Mouse (Mus musculus) hindbrain, embryonic 11.5 days (tissue): Measurements from ENCODE around the gene Slc4a8. TPM values are rescaled to one million over a fixed set of nuclear protein-coding genes. Genes with fewer than 3 reads are reported as not detected.
"Not testable (repeated sequence)": the region's sequence is repeated elsewhere in the genome, so short reads cannot be mapped to it uniquely, and the experiment has no call there.

Experiments used
- ATAC-seq: fragments of 200-750 bp; cut with Nextera tagmentation; 2 replicates; pipeline ENCODE4 v1.8.0; 2017; ENCODE audit warnings: mild to moderate bottlenecking, moderate TSS enrichment, moderate library complexity; ENCODE audit not compliant: low FRiP score
- DNase-seq: peaks from one replicate; pipeline ENCODE4 v3.0.0-alpha.2; 2015; ENCODE audit warnings: low spot score
- H3K27ac ChIP-seq: fragments of 300-500 bp; sonication (generic); 2 replicates; pipeline ENCODE4 v1.5.1; 2014; ENCODE audit warnings: mild to moderate bottlenecking, low read depth, low read length
- H3K27me3 ChIP-seq: fragments of 300-500 bp; sonication (generic); 2 replicates; pipeline ENCODE4 v1.6.1; 2014; ENCODE audit warnings: mild to moderate bottlenecking, low read length, moderate library complexity, mixed read lengths; ENCODE audit not compliant: control insufficient read depth, insufficient read depth
- H3K36me3 ChIP-seq: fragments of 300-500 bp; sonication (generic); 2 replicates; pipeline ENCODE4 v1.6.1; 2014; ENCODE audit warnings: mild to moderate bottlenecking, low read length, moderate library complexity, mixed read lengths; ENCODE audit not compliant: control insufficient read depth, insufficient read depth
- H3K4me1 ChIP-seq: fragments of 300-500 bp; sonication (generic); replicated peaks from 2 replicates; pipeline ENCODE4 v1.6.1; 2014; ENCODE audit warnings: low read length, mixed read lengths; ENCODE audit not compliant: control insufficient read depth, insufficient read depth
- H3K4me2 ChIP-seq: fragments of 300-500 bp; sonication (generic); replicated peaks from 2 replicates; pipeline ENCODE4 v1.6.1; 2014; ENCODE audit warnings: mild to moderate bottlenecking, low read depth, low read length
- H3K4me3 ChIP-seq: fragments of 300-500 bp; sonication (generic); 2 replicates; pipeline ENCODE4 v1.5.1; 2014; ENCODE audit warnings: low read depth, low read length
- H3K9ac ChIP-seq: fragments of 300-500 bp; sonication (generic); 2 replicates; pipeline ENCODE4 v1.6.1; 2014; ENCODE audit warnings: low read depth, low read length
- H3K9me3 ChIP-seq: fragments of 300-500 bp; sonication (generic); 2 replicates; pipeline ENCODE4 v1.6.1; 2016; ENCODE audit warnings: low read length; ENCODE audit not compliant: control insufficient read depth
- WGBS: fragments of 180-500 bp; shearing (Covaris S2); extraction: QIAGEN DNeasy Blood & Tissue Kit; methylation state at CpG from one replicate; pipeline ENCODE4 v1.1.7; 2014; 5-methylcytosine and 5-hydroxymethylcytosine counted together
- polyA plus RNA-seq: library from polyadenylated mRNA; unstranded; fragments of >200 nt; fragmentation: Nextera tagmentation; extraction: Ambion mirVana; gene quantifications from 2 replicates; pipeline ENCODE4 v1.2.1, GENCODE M21; 2014

The Slc4a8 gene
- polyA plus RNA-seq, 1 experiment from 2014 or later = 6.6 TPM

GRCm38 (mm10) chr15:100821824-100822223 lies 60.3 kb downstream of the Slc4a8 start:
- WGBS = 62% methylated on average over 8 of the region's 8 CpGs
- Histone ChIP-seq H3K9ac (no peak overlapping the region), H3K4me3 (no peak overlapping the region), H3K4me1 (no peaks in the 10 kb centered on the region), H3K36me3 (no peaks in the 10 kb centered on the region), H3K4me2 (no peak overlapping the region), H3K27ac (no peak overlapping the region), H3K9me3 (no peaks in the 10 kb centered on the region), H3K27me3 (peaks cover 2% of the 10 kb centered on the region; the same call in 1 of the 2 replicates)
- ATAC-seq = no peak
- DNase-seq = no peak

GRCm38 (mm10) chr15:100822370-100822769 lies 60.8 kb downstream of the Slc4a8 start:
- H3K4me2 ChIP-seq, H3K9ac ChIP-seq, H3K27ac ChIP-seq, H3K36me3 ChIP-seq, H3K4me3 ChIP-seq, H3K9me3 ChIP-seq, DNase-seq, H3K27me3 ChIP-seq, H3K4me1 ChIP-seq, ATAC-seq: not testable (repeated sequence)
- 71% methylated on average over 4 of the region's 4 CpGs for WGBS

- Histone ChIP-seq H3K4me2 (peak overlapping the region; percentile 4; the same call in 1 of the 2 replicates), H3K9ac (no peak overlapping the region), H3K27me3 (peaks cover 2% of the 10 kb centered on the region; the same call in 1 of the 2 replicates), H3K27ac (no peak overlapping the region), H3K4me3 (no peak overlapping the region), H3K36me3 (no peaks in the 10 kb centered on the region), H3K9me3 (no peaks in the 10 kb centered on the region), H3K4me1 (no peaks in the 10 kb centered on the region)
- 21% methylated on average over 26 of the region's 26 CpGs for WGBS
- ATAC-seq (no peak), DNase-seq (no peak)
Measured at GRCm38 (mm10) chr15:100825249-100825856, 63.8 kb downstream of the Slc4a8 start.

GRCm38 (mm10) chr15:100826076-100826475 lies 64.5 kb downstream of the Slc4a8 start:
- Histone ChIP-seq H3K36me3 (no peaks in the 10 kb centered on the region), H3K4me3 (no peak overlapping the region), H3K4me2 (no peak overlapping the region)

GRCm38 (mm10) chr15:100829775-100830174 lies 68.2 kb downstream of the Slc4a8 start:
- H3K4me2 ChIP-seq = no peak overlapping the region
- H3K4me1 ChIP-seq = no peaks in the 10 kb centered on the region
- H3K27me3 ChIP-seq = peaks cover 2% of the 10 kb centered on the region; the same call in 1 of the 2 replicates
- H3K9ac ChIP-seq = no peak overlapping the region
- H3K9me3 ChIP-seq = no peaks in the 10 kb centered on the region
- DNase-seq = no peak
- no peaks in the 10 kb centered on the region for H3K36me3 ChIP-seq
- H3K4me3 ChIP-seq = no peak overlapping the region
- 90% methylated on average over 8 of the region's 9 CpGs for WGBS
- ATAC-seq = no peak
- no peak overlapping the region for H3K27ac ChIP-seq

More at GRCm38 (mm10) chr15:100826076-100826475, 64.5 kb downstream of the Slc4a8 start:
- Histone ChIP-seq H3K27ac (no peak overlapping the region), H3K9me3 (no peaks in the 10 kb centered on the region), H3K4me1 (no peaks in the 10 kb centered on the region), H3K27me3 (peaks cover 2% of the 10 kb centered on the region; the same call in 1 of the 2 replicates), H3K9ac (no peak overlapping the region)
- no peak for ATAC-seq
- WGBS = 89% methylated on average over 8 of the region's 8 CpGs
- no peak for DNase-seq

- peak; percentile 46 for DNase-seq
- no peak for ATAC-seq
- Histone ChIP-seq H3K36me3 (no peaks in the 10 kb centered on the region), H3K27ac (no peak overlapping the region), H3K9me3 (no peaks in the 10 kb centered on the region), H3K4me1 (no peaks in the 10 kb centered on the region), H3K4me2 (no peak overlapping the region), H3K27me3 (no peaks in the 10 kb centered on the region; the same call in 1 of the 2 replicates), H3K4me3 (no peak overlapping the region), H3K9ac (no peak overlapping the region)
- 63% methylated on average over 6 of the region's 6 CpGs for WGBS
Measured at GRCm38 (mm10) chr15:100830682-100831081, 69.1 kb downstream of the Slc4a8 start.

GRCm38 (mm10) chr15:100832144-100832543 lies 70.6 kb downstream of the Slc4a8 start:
- H3K9ac ChIP-seq = no peak overlapping the region
- DNase-seq (no peak), ATAC-seq (no peak)
- H3K9me3 ChIP-seq = no peaks in the 10 kb centered on the region
- 83% methylated on average over 8 of the region's 8 CpGs for WGBS
- no peak overlapping the region for H3K4me2 ChIP-seq
- H3K27ac ChIP-seq = no peak overlapping the region
- H3K27me3 ChIP-seq = no peaks in the 10 kb centered on the region
- no peaks in the 10 kb centered on the region for H3K4me1 ChIP-seq
- no peak overlapping the region for H3K4me3 ChIP-seq
- H3K36me3 ChIP-seq = no peaks in the 10 kb centered on the region

- H3K36me3 ChIP-seq = no peaks in the 10 kb centered on the region
- no peaks in the 10 kb centered on the region for H3K4me1 ChIP-seq
- H3K4me3 ChIP-seq = no peak overlapping the region
- ATAC-seq (no peak), DNase-seq (no peak)
- no peaks in the 10 kb centered on the region for H3K27me3 ChIP-seq
- no peaks in the 10 kb centered on the region for H3K9me3 ChIP-seq
- no peak overlapping the region for H3K4me2 ChIP-seq
- 35% methylated on average over 7 of the region's 7 CpGs for WGBS
- H3K9ac ChIP-seq = no peak overlapping the region
- no peak overlapping the region for H3K27ac ChIP-seq
Measured at GRCm38 (mm10) chr15:100832784-100833183, 71.2 kb downstream of the Slc4a8 start.

GRCm38 (mm10) chr15:100836729-100837128 lies 75.2 kb downstream of the Slc4a8 start:
- WGBS = 86% methylated on average over 8 of the region's 8 CpGs

More at GRCm38 (mm10) chr15:100836729-100837128, 75.2 kb downstream of the Slc4a8 start:
- Histone ChIP-seq H3K4me2 (no peak overlapping the region), H3K36me3 (no peaks in the 10 kb centered on the region), H3K9ac (no peak overlapping the region), H3K4me1 (no peaks in the 10 kb centered on the region), H3K9me3 (no peaks in the 10 kb centered on the region), H3K27ac (no peak overlapping the region), H3K4me3 (no peak overlapping the region), H3K27me3 (no peaks in the 10 kb centered on the region)
- no peak for DNase-seq
- ATAC-seq = no peak
